Mouse (Mus musculus) v-Abl transformed pro-B cells (cell line): ENCODE data around the gene Acoxl.

Experiments
- in situ Hi-C, 2 experiments: fragments of 400-800 bp; cut with MboI; formaldehyde crosslinking; loops; one replicate each; pipeline ENCODE4 v1.15.1; 2025; ENCODE audit not compliant: unreplicated experiment in 2 of 2

Acoxl gene

GRCm38 (mm10) chr2:128067596-128067995 lies 228.9 kb downstream of the Acoxl start:
- in situ Hi-C loops, result no loop called here

DNA sequence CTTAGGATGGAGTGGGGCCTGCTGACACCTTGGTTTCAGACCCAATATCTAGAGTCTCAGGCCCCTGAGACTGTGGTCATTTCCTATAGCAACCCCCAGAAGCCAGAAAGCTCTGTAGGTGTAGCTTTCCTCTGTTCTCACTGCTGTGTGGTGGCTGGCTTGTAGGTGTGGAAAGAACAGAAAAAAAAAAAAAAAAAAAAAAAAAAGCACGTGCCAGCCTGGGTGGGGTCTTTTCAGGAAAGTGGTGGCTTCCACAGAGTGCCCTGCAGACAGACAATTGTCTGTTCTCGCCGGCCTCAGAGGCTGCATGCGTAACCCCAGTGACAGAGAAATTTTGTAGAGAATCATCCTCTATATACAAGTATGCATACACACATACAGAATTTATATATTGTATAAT lies 229.5 kb downstream of the Acoxl start:
- in situ Hi-C loops, result no loop called here

DNA sequence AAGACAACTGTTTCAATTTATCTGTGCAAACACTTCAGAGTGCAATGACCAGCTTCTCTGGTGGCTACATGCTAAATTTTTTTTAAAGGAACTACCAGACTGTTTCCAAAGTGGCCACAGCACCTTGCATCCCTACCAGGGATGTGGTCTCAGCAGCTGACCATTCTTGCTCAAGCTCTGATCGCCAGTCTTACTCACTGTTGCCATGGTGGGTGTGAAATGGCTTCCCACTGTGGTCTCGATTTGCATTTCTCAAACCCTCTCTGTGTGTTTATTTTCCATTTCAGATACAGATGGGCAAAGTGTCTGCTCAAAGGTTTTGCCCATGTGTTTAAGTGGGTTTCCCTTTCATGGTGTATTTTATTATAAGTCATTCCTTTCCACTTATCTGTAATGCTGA lies 230.3 kb downstream of the Acoxl start:
- in situ Hi-C loops, result no loop called here

DNA sequence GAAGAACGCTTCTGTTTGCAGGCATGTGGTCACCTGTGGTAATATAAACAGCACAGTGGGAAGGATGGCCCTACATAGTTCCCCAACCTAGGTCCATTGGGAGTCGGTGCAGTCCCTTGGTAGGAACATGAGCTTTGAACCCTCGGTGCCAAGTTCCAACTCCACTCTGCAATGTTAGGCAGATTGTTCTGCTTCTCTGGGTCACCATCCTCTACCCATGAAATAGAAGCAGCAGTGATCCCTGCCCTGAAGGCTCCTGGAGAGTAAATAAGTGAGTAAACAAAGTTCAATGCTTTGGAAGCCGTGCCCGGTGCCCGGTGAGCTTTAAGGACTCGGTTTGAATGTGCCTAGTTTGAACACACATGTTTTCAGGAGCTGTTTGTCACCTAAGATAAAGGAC lies 233.1 kb downstream of the Acoxl start:
- in situ Hi-C loops, result no loop called here

DNA sequence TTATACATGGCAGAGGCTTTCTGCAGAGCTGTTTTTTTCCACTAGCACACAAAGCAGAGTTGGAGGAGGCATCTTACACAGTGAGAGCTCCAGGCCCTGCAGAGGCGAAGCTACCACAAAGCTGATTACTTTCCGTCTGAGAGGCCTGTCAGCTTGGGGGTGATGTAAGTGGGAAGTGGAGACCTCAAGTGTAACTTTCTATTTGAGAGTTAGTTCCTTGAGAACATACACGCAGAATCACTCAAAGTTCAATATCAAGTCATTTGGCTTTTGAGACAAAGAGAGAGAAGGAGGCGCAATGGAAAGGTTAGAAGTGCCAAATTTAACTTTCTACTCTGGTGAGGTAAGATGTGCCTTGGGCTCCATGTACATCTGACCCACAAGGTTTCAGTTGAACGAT lies 234.3 kb downstream of the Acoxl start:
- in situ Hi-C loops, result no loop called here

GRCm38 (mm10) chr2:128073603-128074002 lies 234.9 kb downstream of the Acoxl start:
- in situ Hi-C loops, result no loop called here

DNA sequence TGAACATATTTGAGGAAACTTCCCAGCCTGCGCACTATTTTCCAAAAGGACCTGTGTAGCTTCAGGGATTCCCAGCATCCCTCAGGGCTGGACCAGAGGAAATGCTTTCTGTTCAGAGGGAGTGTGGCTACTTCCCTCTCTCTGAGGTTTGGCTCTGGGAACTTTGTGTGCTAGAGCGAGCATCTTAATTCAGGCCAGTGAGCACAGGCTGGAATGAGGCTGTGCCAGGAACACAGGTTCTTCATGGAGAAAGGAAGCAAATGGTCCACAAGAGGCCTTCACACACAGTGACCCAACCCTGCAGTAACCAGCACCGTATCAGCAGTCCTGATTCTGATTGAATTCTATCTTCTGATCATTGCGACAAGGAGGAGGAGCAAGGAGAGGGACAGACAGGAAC lies 238.3 kb downstream of the Acoxl start:
- in situ Hi-C loops, result no loop called here

DNA sequence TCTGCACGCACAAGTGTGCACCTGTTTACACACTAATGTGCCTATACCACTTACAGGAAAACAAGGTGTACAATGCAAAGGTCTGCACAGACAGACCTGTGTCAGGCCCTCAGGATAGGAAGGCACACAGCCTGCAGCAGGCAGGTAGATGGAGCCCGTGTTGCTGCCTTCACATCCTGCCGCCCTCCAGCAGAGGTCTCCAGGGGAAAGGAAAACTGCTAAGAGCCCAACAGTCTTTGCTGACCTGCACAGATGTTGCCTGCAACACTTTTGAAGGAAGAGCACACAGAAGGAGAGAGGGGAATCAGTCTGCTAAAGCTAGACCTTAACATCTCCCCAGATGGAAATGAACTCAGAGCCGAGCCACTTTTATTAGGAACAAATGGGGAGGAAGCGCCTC lies 240.2 kb downstream of the Acoxl start:
- in situ Hi-C loops, result no loop called here

DNA sequence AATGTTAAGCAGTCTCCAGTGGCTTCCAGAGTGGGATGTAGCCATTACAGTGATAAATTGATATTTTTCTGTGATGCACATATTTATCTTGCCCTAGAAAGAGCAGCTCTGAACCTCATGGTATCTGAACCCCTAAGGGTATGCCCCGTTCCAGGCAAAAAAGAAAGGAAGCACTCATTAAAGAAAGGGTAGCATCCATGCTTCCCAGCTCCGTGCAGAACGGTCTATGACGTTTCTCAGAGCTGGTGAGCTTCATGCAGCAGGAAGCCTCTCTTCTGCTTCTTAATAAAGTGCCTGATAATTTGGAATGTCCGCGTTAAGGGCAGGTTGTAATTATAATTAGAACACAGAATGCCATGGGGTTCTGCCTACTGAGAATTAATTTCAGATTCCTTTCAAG lies 240.6 kb downstream of the Acoxl start:
- in situ Hi-C loops, result no loop called here

DNA sequence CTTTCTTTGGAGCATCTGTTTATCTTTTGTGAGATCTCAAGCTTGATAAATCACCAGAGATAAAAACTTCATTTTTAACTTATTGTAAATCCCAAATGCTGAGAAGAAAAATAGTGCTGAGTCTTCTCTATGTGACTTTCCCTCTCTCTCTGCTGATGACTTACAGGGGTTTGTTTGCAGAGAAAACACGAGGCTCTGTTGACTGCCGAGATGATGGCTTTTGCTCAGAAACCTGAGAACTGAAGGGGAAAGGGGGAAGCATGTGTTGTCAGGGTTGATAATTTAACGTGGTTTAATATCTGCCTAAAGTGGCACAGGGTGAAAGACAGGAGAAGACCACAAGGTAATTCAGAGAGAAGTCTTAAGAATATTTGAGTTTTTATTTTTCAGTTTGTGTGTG lies 245.2 kb downstream of the Acoxl start:
- in situ Hi-C loops, result no loop called here

GRCm38 (mm10) chr2:128084607-128085006 lies 245.9 kb downstream of the Acoxl start:
- in situ Hi-C loops, result no loop called here

DNA sequence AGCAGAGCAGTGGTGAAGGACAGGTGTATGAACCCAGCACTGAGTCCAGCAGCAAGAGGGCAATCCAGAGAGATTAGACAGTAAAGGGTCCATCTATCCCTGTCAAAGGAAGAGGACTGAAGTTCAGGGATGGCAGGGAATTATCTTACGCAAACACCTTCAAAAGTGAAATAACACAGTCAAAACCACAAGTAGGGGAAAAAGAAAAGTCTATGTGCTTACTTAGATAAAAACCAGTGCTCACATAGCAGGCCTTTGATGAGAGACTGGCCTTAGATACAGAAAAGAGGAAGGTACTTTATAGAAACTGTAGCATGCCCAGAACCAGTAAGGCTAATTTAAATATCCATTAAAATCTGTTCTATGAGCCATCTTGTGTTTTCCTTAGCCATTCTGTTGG lies 246.8 kb downstream of the Acoxl start:
- in situ Hi-C loops, result no loop called here

- in situ Hi-C loops, result no loop called here
Measured at GRCm38 (mm10) chr2:128086301-128086886, 247.7 kb downstream of the Acoxl start.

- in situ Hi-C loops, result no loop called here
Measured at GRCm38 (mm10) chr2:128086996-128087526, 248.4 kb downstream of the Acoxl start.

GRCm38 (mm10) chr2:128087798-128088545 lies 249.3 kb downstream of the Acoxl start:
- in situ Hi-C loops, result no loop called here

- in situ Hi-C loops, result no loop called here
Measured at GRCm38 (mm10) chr2:128090283-128090885, 251.7 kb downstream of the Acoxl start.

DNA sequence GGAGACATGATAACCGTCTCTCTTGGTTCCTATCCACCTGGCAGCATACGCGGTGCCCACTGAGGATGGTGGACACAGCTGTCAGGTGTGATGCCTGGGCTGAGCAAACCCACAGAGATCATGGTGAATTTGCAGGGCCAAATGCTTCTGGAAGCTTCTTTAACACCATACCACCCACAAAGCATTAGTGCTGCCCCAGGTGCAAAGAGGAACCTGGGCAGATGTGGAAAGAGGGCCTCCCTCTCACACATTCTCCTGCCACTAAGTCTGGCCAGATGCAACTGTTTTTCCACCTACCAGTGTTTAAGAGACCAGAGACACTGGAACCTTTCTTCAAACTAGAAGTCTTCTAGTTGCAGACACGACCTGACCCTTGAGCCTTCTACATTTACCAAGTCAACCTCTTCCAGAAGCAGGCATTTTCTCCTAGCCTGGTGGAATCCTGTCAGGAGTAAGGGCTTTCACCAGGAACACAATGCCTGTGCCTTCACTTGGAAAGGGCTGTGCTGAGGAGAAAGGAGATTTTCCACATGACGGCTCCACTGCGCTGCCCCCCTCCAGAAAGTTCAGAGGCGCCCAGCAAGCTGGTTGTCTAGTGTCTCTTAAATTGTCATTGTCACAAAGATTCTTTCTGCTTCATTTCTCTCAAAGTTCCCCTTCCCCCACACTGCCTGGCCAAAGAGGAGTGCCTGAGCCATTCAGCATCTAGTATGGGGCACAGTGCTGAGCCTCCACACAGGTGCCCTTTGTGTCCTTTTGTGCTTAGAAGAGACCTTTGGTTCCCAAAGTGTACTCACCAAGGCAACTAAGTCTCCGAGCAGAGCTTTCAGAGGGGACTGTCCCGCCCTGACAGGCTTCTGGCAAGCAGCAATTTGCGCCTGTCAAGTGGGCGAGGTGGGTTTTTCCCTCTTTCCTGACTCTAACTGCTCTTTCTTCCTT lies 253.0 kb downstream of the Acoxl start:
- in situ Hi-C loops, result no loop called here

DNA sequence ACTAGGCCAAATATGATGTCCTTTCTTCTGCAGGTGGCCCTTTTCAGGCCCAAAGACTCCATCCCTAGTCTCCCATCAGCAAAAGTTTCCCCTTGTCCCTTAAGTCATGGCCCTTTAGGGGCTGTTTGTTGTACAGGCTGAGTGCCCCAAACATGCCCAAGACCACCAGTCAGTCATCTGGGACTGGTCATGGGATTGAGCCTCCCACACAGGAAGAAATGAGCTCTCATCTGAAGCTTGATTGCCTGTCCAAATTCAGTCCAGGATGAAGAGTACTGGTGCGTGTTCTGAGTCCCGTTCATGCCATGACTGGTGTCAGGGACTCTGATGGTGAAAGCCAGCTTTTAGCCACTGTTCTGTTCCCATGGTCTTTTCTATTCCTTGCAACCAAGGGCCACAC lies 253.8 kb downstream of the Acoxl start:
- in situ Hi-C loops, result no loop called here

DNA sequence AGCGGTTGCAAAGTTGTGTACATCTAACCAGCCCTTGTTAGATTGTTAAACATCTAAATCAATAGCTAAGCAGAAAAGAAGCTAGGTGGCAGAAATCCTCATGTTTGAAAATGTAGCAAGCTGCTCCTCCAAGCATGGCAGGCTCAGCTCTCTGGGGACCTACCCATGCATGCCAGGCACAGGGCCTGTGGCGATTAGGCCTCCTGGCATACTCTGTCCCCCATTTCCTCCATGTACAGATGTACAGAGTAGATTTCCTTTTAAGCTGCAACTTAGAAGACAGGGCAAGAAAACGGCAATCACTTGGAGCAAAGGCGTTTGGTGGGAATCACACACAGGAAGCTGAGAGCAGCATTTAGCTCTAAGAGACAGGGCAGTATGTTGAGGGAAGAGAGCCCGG lies 255.5 kb downstream of the Acoxl start:
- in situ Hi-C loops, result no loop called here

- in situ Hi-C loops, result no loop called here
Measured at GRCm38 (mm10) chr2:128094602-128095001, 255.9 kb downstream of the Acoxl start.

- in situ Hi-C loops, result no loop called here
Measured at GRCm38 (mm10) chr2:128095270-128095669, 256.6 kb downstream of the Acoxl start.
